Mouse (Mus musculus) cerebellum, adult 11-12 months (tissue): ENCODE data around the gene Tle3.

Experiments used
- DNase-seq: peaks from one replicate; pipeline ENCODE4 v3.0.0; 2022

Gene Tle3

DNA sequence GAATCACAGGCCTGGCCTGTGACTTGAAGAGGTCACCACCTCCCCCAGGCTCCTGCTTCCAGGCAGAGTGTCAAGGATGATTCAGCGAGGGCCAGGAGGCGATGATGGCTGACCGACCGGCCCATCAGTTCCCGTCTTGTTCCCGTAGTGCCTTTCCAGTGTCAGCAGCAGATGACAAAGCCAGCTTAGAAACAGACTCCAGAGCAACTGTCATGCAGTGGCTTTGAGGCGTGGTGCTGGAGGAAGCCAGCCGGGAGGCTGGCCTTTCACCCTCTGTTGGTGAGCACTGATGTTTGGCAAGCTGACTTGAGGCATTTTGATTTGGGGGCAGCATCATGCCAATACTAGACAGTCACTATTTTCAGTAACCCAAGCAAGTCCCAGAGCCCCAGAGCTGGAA lies 6.3 kb downstream of the Tle3 start:
- peak; percentile 29 for DNase-seq

DNA sequence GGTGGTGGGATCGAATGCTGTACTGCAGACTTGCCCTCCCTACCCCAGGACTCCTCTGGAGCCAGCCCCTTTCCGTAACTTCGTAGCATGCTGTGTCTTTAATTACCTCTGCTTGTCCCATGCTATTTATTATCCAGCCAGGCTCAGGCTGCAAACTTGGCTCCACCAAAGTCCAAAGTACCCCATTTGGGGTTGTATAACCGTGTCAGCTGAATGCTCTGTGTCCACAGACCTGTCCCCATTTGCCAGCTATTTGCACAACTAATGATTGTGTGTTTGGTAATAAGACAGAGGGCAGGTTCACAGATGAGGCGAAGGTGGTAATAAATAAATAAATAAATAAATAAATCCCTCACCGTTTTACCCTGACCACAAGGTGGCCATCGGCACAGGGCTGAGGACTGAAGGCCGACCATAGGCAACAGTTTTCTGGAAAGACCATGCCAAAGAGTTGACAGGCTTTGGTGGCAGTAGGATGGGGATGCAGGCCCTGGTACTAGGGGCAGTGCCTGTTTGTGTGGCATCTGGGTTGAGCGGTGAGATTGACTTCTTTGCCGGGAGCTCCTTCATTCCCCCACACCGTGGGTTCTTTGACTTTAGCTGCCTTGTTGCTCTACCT lies 7.0 kb downstream of the Tle3 start:
- peak; percentile 28 for DNase-seq

DNA sequence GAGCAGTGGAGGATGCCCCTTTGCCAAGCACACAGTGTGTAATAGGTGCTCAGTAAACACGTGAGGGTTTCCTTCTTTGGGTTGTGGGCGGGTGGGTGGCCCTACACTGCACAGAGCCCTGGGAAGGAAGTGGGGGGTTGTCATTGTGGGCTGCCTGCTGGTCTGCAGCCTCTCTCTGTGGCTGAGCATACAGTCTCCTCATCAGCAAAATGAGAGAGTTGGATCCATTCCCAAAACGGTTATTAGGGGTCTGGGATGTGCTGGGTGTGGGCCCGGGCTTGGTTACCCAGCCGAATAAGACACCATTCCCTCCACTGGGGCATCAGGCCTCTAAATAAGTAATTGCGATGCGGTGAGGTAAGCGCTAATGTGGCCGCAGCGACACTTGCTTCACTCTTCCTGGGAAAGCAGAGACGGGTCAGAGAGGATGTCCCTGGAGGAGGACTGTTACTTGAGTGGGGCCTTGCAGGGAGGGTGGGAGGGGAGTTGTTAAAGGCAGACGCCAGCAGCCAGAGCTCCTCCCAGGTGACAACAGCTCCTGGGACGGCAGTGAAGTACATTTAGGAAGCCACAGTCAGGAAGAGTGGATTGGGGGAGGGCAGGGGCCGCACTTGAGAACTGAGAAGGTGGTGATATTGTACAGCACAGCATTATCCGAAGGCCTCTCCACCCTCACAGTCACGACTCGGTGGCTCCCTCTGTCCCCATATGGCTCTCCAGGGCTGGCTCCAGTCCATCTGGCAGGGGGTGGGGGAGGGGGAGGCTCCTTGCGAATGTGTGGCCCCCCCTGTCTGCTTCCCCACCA lies 8.3 kb downstream of the Tle3 start:
- no peak for DNase-seq

DNA sequence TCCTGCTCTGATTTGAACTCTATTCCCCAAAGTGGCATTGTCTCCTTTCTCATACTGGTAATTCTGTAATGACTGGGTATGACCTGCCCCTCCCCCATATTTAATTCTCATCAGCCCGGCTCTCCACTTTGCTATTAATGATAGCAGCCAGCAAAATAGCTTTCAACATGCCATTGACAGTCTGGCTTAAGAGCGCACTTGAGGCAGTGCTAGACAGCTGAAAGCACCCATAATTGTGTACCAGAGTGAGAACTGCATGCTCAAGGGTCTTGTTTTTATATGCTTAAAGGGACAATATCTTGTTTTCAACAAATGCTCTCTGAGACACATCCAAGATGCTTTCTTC lies 8.9 kb downstream of the Tle3 start:
- DNase-seq = no peak

DNA sequence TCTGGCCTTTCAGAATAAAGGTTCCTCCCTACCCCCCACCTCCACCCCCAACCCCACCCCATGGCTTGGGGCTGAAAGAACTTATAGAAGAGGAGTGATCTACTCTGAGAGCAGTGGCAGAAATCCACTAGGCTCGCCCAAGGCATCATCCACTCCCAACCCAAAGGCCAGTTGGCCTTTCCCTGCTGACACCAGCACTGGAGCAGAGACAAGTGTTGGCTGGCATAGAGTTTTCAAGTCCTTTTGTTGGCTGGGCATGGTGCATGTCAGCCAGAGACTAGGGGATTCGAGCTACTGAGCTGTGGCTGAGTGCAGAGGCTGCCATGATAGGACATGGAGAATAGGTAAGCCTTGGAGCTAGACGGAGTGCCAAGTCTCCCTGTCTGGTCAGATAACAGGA lies 9.3 kb downstream of the Tle3 start:
- DNase-seq = no peak

DNA sequence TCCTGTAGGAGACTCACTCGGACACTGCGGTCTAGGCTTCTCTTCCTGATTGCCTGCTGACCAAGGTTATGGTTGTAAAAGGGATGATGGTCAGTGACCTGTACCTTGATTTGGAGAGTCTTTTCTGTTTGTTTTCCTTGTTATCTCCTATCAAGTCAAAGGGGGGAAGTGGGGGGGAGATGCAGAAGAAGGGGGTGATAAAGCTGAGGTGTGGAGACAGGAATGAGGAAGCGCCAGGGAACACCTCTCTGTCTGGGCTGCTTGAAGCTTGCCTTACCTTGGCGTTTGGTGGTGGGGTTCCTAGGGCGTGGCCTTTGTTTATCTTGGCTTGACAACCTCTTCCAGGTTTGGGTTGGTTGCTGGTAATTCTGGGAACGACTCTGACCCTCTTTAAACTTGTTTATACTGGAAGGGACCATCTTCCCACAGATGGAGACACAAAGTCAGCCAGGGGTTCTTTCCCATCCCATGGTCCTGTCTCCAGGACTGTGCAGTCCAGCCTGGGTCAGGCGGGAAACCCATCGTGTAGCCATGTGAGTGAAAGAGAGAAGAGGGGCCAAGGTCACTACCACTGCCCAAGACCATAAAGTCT lies 10.5 kb downstream of the Tle3 start:
- DNase-seq = no peak

DNA sequence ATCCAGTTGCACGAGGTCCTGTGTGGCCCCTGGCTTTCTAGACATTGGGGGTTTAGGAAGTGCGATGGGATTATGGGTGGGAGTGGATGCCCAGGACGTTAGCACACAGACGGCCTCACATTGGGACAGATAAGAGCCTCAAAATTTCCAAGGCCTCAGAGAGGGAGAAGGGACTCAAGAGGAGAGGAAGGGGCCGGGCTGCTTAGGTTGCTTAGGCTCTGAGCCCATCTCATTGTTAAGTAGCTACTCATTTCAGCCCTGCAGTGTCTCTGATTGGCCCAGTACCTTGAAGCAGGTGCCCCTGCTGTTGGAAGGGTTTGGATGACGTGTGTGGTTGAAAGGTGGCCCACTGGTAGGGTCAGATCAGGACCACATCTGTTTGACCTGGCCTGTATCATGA lies 11.9 kb downstream of the Tle3 start:
- no peak for DNase-seq

DNA sequence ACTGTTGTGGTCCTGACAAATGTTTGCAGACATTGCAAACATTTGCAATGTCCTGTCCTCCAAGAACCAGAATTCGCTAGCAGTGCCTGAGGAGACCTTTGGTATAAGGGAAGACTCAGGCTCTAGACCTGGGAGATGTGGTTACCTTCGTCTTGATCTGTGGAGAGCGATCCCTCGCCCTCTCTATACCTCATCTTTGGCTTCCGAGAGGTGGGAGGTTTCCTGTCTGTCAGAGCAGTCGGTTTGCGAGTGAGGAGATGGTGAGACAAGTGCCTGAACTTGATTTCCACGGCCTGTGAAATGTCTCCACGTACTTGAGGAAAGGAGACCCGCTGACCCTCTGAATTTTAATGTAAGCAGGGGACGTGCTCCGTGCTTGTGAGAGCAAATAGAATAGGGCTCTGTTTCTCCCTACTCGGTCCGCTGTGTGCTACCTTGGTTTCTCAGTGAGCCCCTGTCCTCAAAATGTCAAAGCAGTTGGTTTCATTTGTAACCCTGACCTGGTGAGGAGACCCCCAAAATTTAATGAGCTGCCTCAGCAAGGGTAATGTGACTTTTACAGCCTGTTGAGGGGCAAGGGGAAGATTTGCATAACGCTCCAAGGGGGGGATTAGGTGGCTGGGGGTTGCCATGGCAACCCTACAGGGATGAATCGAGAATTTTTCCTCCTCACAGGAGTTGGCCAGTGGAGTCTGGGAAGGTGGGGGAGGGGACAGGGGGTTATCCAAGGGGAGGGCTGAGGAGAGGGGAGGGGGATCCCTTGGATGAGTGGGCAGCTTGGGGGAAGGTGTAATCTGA lies 12.7 kb downstream of the Tle3 start:
- no peak for DNase-seq

DNA sequence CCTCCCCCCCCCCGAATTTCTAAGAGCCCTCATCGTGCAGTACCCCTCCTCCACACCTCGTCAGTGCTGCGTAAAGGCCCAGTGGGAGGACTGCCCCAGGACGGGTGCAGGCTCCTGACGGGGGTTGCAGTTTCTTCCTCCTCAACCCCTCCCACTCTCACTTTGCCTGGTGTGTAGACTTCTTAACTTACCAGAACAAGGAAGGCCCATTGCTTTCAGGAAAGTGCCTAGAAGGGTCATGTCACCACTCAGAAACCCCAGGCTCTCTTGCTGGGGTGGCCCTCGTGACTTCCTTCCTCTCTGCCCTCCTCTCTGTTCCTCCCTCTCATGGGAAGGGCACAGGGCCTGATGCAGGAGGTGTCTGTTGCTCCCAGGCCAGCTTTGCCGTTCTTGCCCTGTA lies 13.6 kb downstream of the Tle3 start:
- DNase-seq = no peak

DNA sequence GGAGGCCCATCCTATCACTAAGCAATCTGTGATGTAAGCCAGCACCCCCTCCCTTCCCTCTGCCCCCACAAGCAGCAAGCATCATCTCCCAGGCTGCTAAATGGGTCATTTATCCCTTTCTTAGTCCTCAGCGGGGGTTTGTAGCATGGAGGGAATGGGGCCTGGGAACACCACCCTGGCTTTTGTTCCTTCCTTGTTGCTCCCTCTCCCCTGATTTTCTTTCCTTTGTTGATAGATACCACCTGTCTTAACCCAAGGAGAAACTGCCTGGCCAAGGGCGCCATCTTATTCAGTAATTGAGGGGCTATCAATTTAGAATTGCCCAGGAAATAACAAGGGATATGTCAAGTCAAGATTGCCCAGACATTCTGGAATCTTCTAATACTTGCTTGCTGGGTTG lies 14.1 kb downstream of the Tle3 start:
- DNase-seq = no peak

DNA sequence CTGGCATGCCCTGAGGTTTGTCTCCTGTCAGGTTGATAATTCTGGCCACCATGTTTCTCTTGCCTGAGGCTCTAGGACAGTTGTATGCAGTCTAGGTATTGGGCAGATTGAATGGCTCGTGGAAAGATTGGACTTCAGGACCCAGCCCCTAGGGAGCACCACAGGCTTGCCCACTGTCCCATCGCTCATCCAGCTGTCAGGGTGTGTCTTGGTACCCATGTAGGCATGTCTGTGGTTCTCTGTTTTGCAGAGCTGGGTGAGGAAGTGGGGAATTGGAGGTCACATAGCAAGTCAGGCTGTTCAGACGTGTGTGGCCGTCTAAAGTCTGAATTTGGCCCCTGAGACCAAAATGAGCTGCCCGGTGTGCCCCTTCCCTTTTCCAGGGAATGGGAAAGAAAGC lies 15.6 kb downstream of the Tle3 start:
- DNase-seq = no peak

DNA sequence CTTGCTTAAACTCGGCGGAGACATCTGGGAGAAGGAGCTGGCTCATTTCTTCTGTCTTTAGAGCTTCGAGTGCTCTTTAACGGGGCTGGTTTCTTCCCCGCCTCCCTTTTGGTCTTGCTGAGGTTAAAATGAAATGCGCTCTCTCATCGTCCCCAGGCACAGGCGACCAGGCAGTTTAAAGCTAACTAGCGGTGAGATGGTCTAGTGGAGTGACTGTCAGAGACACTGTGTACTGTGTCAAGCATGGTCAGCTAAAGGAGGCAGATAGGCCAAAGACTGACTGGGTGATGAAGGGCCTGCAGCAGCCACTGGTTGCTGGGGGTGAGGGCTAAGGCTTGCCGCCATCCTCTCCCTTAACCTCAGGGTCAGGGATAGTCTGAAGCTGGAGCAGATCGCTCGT lies 16.0 kb downstream of the Tle3 start:
- DNase-seq = no peak

DNA sequence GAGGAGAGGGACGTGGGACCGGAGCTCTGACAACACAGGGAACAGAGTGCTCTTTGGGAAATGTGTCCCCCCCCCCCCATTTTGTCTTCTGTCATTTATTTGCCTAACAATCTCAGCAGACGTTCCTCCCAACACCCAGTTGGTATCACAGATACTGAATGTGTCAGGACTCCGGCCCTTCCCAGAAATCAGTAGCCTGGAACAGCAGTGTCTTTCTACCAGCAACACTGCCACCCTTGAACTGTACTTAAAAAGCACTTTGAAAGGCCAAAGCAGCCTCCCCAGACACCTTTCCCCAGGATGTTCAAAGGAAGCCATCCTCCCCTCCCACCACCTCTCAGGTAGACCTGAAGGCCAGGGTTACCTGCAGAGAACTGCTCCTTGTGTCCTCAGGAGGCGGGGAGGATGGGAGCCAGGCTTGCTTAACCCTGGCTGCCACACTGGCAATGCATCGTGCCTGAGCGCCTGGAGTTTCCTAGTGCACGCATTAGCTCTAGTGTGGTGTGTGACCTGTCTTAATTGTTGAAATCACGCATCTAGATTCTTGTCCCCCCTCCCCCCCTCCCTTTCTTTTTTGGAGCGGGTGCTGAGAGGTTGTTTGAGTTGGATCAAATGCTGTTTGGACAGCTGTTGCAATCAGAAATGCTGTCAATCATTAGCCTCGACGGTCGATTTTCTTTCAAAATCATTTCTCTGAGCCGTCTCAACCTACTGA lies 16.7 kb downstream of the Tle3 start:
- DNase-seq = no peak

DNA sequence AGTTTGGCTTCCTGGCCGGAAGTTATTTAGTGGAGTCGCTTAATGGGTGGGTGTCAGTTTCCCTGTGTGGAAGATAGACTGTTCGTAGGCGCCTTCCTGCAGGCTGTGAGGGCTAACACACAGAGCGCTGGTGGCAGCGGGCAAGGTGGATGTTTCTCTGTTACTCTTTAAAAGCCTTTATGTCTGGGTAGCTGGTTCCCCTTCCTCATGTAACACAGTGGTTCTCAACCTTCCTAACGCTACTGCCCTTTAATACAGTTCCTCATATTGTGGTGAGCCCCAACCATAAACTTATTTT lies 17.2 kb downstream of the Tle3 start:
- DNase-seq = no peak

DNA sequence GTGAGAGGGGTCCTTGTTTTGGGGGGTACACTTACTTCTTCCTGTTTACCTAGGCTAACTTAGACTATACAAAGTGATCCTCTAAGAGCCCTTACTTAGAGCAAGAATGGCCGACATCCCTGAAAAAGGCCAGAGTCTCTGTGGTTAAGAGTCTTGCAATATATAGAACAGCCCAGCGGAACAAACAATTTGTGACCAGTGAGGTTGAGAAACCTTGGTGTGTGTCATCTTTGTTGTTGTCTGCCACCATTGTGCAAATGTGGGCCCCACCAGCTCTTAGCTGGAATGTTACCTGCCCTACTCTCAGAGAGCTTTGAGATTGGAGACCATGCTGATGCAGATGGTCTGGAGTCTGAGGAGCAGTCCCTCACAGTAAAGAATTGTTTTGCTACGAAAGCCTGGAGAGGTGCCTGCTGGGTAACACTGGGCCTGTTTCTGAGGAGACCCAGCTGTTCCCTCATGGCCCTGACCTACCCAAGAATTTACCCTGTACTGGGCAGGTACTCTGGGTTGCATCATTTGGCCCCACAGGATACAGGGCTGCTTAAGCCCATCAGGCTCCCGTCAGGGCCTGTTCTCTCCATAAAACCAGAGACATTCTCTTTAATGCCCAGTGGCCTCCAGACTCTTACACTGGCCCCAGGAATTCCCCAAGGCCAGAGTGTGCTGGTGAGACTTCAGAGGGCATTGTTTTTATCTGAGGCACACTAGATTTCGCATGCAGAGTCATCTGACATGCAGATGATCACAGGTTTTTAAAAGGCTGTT lies 19.6 kb downstream of the Tle3 start:
- DNase-seq = no peak

DNA sequence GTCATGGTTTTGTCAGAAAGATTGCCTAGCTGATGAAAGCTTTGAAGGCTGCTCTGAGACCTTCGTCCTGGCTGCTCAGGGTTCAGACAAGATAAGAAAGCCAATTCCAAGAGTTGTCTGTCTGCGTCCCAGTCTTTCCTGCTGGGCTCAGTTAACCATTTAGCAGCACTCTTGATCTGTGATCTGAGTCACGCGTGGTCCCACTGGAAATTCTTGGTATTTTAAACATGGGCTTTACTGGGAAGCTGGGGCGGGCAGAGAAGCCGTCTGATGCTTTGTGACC lies 20.1 kb downstream of the Tle3 start:
- no peak for DNase-seq

DNA sequence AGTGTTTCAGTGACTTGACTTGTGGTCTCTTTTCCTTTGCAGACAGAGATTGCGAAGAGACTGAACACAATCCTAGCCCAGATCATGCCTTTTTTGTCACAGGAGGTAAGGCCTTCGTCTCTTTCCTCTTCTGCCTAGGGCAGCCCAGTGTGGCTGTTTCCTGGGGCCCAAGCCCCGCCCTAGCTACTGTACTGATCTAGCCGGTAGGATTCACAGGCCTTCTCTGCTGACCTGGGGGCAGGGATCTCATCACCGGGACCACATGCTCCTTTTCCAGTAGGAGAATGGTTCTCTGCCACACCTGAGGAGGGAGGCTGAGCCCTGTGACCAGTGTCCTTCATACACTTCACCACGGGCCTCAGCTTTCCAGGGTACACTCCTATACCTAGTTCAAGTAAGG lies 21.0 kb downstream of the Tle3 start:
- DNase-seq = no peak

DNA sequence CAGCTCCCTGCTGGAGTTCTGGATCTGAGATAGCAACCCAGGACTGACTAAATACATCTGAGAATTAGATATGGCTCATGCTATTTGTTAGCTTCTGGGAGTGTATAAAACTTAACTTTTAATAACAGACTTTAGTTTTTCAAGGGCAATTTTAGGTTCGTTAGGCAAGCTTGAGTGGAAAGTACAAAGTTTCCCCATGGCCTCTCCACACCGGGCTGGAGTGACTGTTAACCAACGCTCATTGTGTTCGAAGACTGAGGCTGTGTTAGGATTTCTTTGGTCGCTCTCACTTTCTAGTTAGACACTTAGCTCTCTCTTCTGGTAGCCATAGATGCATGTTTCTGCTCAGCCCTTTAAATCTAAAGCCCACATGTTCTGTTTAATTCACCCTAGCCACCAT lies 21.7 kb downstream of the Tle3 start:
- no peak for DNase-seq

DNA sequence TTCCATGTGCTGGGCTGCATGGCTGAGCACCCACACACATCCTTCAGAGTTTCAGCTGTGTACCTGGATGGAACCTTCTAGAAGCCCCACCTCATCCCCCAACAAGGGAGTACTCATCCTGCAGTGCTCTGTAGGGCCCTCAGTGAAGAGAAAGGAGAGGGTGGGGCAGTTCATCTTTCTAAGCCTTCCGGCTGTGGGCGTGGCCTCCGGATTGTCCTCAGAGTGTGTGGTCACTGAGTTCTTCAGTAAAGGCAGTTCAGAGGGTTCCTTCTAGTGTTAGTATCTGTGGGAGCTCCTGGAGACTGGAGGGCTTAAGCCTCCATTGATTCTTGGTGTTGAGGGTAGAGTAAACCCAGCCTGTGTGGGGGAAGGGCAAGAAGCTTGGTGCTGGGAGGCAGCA lies 22.9 kb downstream of the Tle3 start:
- DNase-seq = no peak

DNA sequence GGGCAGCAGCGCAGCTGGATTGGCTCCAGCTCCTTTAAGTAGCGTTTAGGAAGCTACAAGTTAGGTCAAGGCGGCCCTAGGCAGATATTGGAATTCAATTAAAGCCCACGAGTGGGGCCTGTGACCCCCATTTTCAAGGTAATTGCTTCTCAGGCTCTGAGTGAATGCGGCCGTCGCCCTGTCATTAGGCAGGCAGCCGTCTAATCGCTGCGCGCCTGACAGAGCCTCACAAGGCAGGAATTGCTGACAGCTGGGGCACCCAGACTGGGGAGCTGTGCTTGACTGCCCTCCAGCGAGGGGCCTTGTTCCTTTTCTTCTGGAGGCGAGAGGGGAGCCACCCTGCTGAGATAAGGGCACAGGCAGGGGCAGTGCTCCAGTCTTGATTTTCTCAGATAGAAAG lies 24.3 kb downstream of the Tle3 start:
- no peak for DNase-seq

DNA sequence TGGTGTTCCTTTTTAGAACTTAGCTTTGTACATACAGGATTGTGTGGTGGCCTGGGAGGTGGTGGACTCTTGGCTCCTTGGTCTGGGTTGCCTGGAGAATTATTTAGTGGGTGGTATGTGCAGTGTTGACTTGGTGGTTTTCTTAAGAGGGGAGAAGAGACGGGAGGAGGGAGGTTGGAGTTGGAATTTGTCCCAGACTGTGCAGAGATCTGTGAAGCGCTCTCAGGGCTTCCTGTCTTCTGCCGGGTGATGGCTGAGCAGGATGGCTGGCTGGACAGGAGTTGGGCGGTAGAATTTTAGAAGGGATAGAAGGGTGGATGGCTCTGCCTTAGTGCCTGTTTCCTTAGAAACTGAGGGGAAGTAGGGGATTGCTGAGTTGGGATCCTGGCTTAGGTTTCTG lies 25.0 kb downstream of the Tle3 start:
- no peak for DNase-seq

DNA sequence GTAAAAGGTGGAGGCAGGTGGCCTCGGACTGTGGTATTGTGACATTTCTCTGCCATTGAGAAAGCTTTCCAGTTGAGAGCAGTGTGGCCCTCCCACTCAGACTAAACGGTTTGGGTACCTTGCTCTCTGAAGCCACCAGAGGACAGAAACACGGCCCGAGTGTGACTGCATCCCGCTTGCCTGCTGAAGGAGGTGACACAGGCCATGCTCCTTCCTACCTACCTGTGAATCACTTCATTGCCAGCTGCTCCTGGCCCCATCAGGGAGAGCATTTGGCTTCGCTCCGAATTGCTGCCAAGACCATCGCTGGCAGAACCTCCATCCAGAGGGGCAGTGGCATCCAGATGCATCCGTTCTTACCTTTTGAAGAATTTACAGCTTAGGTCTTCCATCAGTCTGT lies 26.0 kb downstream of the Tle3 start:
- DNase-seq = no peak

DNA sequence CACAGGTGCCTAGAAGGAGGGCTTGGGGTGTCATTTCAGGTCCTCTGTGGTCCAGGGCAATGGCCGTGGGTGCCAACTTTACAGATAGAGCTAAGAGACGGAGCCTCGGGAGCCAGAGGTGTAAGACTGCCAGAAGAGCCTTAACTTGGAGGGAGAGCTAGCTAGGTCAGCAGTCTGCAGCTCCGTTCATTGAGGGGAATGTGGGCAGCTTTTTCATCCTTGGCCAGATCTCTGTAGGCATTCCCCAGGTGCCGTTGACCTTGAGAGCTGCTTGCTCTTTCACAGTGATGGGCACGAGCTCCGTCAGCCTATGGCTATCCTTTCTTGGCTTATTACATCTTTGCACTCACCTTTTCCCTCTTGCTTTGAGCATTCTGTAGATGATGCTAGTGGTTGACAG lies 28.0 kb downstream of the Tle3 start:
- no peak for DNase-seq
